Mouse (Mus musculus) brown adipose tissue, adult 24 weeks (tissue): ENCODE data around the gene Olfr312. TPM values are rescaled to one million over a fixed set of nuclear protein-coding genes. Genes with fewer than 3 reads are reported as not detected.
A peak's percentile ranks its signal among the peaks of the same experiment; 100 is the strongest.
"Not testable (repeated sequence)": the region's sequence is repeated elsewhere in the genome, so short reads cannot be mapped to it uniquely, and the experiment has no call there.

ENCODE experiments used
- H3K27ac ChIP-seq: fragments of 200-500 bp; replicated peaks from 2 replicates; pipeline ENCODE4 v1.5.1; 2012; ENCODE audit warnings: low read depth, mild to moderate bottlenecking, low read length
- H3K4me1 ChIP-seq: fragments of 200-500 bp; 2 replicates; pipeline ENCODE4 v1.6.1; 2012; ENCODE audit warnings: low read length, mixed read lengths; ENCODE audit not compliant: control insufficient read depth, insufficient read depth, insufficient read length
- H3K4me3 ChIP-seq: fragments of 200-500 bp; 2 replicates; pipeline ENCODE4 v1.5.1; 2012; ENCODE audit warnings: low read depth, mild to moderate bottlenecking, low read length, moderate library complexity; ENCODE audit not compliant: insufficient read depth
- polyA plus RNA-seq: library from polyadenylated mRNA; stranded (reverse); fragments of >200 nt; gene quantifications from 2 replicates; pipeline ENCODE4 v1.2.4, GENCODE M21; 2012; ENCODE audit not compliant: missing spikeins, insufficient read depth, insufficient read length

The Olfr312 gene
- polyA plus RNA-seq, 1 experiment = not detected

DNA sequence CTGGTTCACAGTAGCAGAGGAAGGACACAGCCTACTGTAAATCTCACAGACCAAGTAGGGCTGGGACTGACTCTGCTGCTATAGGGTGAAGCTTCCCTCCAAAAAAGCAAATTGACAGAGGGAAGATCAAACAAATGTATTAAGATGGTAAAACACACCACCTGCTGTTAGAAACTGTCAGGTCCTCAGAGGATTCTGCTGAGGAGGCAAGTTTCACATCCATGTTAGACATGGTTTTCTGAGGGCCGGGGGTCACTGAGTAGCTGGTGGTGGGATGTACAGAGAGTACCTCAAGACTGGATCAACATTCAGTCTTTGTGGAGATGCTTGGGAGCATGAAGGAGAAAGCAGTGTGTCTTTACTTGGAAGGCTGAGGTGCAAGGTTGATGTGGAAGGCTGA, 13.4 kb upstream of the Olfr312 start:
- Histone ChIP-seq H3K4me3 (no peak overlapping the region), H3K27ac (no peak overlapping the region), H3K4me1 (no peaks in the 10 kb centered on the region)

DNA sequence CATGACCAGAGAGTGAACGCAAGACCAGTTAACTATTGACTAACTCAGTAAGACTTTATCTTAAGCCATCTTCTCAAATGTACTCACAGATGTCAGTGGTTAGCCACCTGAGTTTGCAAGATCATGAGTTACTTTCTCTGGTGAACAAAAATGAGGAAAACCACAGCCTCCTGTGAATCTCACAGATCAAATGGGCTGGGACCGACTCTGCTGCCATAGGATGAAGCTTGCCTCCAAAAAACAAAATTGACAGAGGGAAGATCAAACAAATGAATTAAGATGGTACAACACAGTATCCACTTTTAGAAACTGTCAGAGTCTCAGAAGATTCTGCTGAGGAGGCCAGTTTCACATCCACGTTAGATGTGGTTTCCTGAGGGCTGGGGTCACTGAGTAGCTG, 727 bp downstream of the Olfr312 start:
- H3K4me3 ChIP-seq = no peak overlapping the region
- H3K4me1 ChIP-seq = no peaks in the 10 kb centered on the region
- no peak overlapping the region for H3K27ac ChIP-seq

- H3K4me3 ChIP-seq, H3K27ac ChIP-seq, H3K4me1 ChIP-seq: not testable (repeated sequence)
Observed at GRCm38 (mm10) chr11:58832541-58832940, 3.5 kb downstream of the Olfr312 start.

DNA sequence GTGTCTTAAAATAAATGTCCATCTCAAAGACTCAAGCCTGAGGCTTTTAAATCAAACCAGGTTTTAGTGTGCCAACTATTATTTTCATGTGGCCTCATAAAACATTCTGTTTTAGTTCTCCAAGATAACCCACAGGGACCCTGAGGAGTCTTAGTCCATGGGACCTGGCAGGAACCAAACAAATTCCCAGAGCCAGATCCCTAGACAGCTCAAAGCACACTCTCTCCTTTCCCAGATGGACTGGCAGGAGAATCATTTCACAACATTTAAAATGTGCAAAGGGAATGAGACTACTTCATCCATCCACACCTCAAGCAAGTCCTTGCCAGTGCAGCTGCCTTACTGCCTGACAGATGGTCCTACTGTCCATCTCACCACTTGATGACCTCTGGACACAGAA, 9.9 kb downstream of the Olfr312 start, which contains the start of gene Olfr311:
Gene Olfr311, plus strand, starts transcription at position 301 of the 400 bp plus-strand sequence.
- not testable (repeated sequence) for H3K4me1 ChIP-seq, H3K27ac ChIP-seq, H3K4me3 ChIP-seq

DNA sequence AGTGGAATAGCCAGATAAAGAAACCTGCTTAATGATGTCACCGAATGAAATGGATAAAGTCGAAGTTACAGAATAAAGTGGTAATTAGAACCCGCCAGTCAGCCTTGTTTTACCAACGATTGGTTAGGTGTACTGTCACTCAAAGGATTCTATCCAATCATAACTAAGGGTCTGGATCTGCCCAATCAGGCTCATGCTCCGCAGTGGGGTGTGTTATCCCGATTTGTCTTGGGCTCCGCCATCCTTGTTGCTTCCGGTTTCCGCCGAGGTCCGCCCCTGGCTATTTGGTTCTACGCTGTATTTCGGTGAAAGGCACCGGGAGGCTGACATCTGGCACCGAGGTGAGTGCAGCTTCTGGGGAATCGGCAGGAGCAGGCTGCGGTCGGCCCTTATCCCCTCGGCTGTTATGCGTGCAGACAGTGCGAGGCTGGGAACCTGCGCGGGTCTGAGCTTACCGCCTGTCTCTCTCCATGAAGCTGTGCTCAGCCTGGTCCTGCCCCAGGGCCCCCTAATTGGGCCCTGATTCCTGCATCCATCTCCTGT, 18.0 kb downstream of the Olfr312 start, which contains the start of gene Gm12258:
Gene Gm12258, plus strand, starts transcription at position 240 of the 543 bp plus-strand sequence.
- H3K4me3 ChIP-seq = peak within 1 kb of the TSS; percentile 87
- peaks cover 3% of the 10 kb centered on the region; the same call in 1 of the 2 replicates for H3K4me1 ChIP-seq
- H3K27ac ChIP-seq = peak within 1 kb of the TSS; percentile 58; the same call in 1 of the 2 replicates

DNA sequence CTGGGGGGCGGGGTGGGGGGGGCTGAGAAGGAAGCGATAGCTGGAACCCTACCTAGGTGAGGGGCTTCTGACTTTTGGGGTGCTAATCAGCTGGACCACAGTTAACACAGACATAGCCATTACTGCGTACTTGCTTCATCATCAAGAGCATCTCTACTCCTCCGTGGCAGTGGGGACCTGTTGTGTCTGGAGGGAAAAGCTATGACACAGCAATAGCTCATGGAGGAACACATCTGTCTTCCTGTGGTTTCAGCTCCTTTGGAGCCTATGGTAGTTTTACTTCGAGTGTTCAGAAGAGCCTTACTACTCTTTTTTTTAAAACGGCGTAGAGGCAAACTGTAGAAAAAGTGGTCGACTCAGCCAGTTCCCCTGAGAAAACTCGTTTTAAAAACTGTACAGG, 18.6 kb downstream of the Olfr312 start:
- H3K4me1 ChIP-seq = peaks cover 3% of the 10 kb centered on the region; the same call in 1 of the 2 replicates
- H3K27ac ChIP-seq = no peak overlapping the region
- peak overlapping the region; percentile 28 for H3K4me3 ChIP-seq

GRCm38 (mm10) chr11:58849731-58850130, 20.7 kb downstream of the Olfr312 start:
- Histone ChIP-seq H3K4me1 (peaks cover 3% of the 10 kb centered on the region; the same call in 1 of the 2 replicates), H3K27ac (no peak overlapping the region), H3K4me3 (no peak overlapping the region)

DNA sequence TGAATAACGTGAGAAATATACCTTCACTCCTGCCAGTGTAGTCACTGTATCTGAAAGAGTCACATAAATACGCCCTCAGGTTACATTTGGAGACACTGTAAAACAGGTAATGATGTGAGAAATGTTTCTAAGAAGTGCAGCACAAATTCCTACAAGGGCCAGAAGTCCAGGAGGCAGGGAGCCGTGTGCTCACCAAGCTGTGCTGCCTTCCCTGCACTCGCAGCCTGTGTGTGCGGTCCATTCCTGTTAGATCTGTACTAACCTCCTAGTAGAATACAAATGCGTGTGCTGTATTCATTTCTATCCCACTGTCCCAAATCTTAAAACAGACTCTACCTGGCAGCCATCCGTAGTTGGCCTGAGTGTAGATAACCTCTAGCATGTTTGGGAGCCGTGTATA, 31.7 kb downstream of the Olfr312 start:
- no peaks in the 10 kb centered on the region for H3K4me1 ChIP-seq
- H3K27ac ChIP-seq = no peak overlapping the region
- H3K4me3 ChIP-seq = no peak overlapping the region

DNA sequence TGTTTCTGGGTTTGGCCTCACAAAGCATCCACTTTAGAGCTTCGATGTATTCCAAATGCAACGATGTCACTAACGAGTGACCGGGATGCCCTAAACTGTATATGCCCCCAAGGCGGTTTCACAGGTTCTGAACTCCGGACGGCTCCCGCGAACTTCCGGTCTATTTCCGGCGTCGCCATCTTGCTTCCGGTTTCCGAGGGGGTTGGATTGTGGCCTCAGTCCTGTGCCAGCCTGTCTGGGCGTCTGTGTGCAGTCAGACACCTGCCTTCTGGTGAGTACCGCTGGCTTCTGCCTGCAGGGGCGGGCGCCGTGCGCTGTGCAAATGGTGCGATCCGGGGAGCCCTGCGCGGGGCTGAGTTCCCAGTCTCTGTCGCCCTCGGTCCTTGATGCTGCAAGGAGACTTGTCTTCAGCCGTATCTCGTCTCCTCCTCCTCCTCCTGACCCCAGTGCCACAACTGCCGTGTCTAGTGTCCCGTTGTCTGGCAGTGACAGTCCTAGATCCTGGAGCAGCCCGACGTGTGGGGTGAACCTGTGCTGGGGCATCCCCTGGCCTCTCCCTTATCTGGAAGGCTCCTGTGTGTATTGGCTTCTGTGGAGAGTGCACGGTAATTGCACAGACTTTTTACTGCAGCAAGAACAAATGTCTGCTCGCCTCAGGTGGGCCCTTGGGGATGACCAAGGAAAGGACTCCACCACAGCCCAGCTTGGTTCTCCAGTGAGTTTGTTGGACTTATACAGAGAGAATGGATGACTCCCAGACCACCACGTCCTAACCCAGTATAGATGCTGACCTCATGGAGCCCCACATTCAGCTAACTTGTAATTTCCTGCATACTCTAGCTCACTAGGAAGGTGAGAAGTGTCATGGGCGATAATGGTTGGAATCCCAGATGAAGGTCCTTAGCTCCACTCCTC, 38.3 kb downstream of the Olfr312 start, which contains the start of gene 2810021J22Rik:
Gene 2810021J22Rik, plus strand, starts transcription at position 178 of the 915 bp plus-strand sequence.
- Histone ChIP-seq H3K4me3 (peak within 1 kb of the TSS; percentile 75), H3K4me1 (no peaks in the 10 kb centered on the region), H3K27ac (peak within 1 kb of the TSS; percentile 50)

- peak overlapping the region; percentile 75 for H3K4me3 ChIP-seq
- no peak overlapping the region for H3K27ac ChIP-seq
- no peaks in the 10 kb centered on the region for H3K4me1 ChIP-seq
Observed at GRCm38 (mm10) chr11:58867954-58868330, 38.9 kb downstream of the Olfr312 start.

GRCm38 (mm10) chr11:58870961-58871360, 41.9 kb downstream of the Olfr312 start:
- Histone ChIP-seq H3K4me3 (no peak overlapping the region), H3K4me1 (no peaks in the 10 kb centered on the region), H3K27ac (peak overlapping the region; percentile 95)

DNA sequence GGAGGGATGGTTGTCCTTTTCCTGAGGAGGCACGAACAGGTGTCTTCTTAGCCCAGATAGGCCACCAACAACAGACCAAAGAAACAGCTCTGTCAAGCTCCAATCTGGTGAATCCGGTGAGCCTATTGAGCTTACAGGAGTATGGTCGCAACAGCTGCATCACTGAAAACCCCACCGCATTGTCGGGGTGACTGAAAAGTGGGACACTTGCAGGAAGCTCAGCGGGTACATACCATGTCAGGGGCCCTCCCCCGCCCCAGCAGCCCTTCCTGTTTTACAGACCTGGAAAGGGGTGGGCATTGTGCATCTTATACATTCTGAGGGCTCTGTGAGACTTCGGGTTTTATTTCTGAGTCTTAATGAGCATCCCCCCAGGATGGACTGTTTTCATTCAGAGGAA, 54.7 kb downstream of the Olfr312 start:
- H3K4me1 ChIP-seq = no peaks in the 10 kb centered on the region
- no peak overlapping the region for H3K27ac ChIP-seq
- H3K4me3 ChIP-seq = no peak overlapping the region

Other genes starting within 250 kb of the Olfr312 start
- not detected in 2 replicates for gene Olfr324, start 234.1 kb upstream of the Olfr312 start, polyA plus RNA-seq
- not detected in 2 replicates for gene 2210407C18Rik, start 213.2 kb upstream of the Olfr312 start, polyA plus RNA-seq
- gene Olfr323, start 198.7 kb upstream of the Olfr312 start, polyA plus RNA-seq = not detected in 2 replicates
- gene Trim58, start 188.8 kb upstream of the Olfr312 start, polyA plus RNA-seq = not detected in 2 replicates
- not detected in 2 replicates for gene Olfr322, start 170.5 kb upstream of the Olfr312 start, polyA plus RNA-seq
- gene Olfr320, start 148.1 kb upstream of the Olfr312 start, polyA plus RNA-seq = not detected in 2 replicates
- not detected in 2 replicates for gene Olfr319, start 130.1 kb upstream of the Olfr312 start, polyA plus RNA-seq
- not detected in 2 replicates for gene Olfr318, start 105.2 kb upstream of the Olfr312 start, polyA plus RNA-seq
- gene Olfr317, start 90.0 kb upstream of the Olfr312 start, polyA plus RNA-seq = not detected in 2 replicates
- not detected in 2 replicates for gene Olfr316, start 76.5 kb upstream of the Olfr312 start, polyA plus RNA-seq
- not detected in 2 replicates for gene Olfr315, start 56.0 kb upstream of the Olfr312 start, polyA plus RNA-seq
- not detected in 2 replicates for gene Olfr314, start 46.3 kb upstream of the Olfr312 start, polyA plus RNA-seq
- not detected in 2 replicates for gene Fam183b, start 27.3 kb upstream of the Olfr312 start, polyA plus RNA-seq
- gene Olfr313, start 14.2 kb upstream of the Olfr312 start, polyA plus RNA-seq = not detected in 2 replicates
- gene Olfr311, start 10.0 kb downstream of the Olfr312 start, polyA plus RNA-seq = not detected in 2 replicates
- 0.44 and 0.96 TPM in 2 replicates for gene Gm12258, start 17.9 kb downstream of the Olfr312 start, polyA plus RNA-seq
- 2.5 and 4.8 TPM in 2 replicates for gene 2810021J22Rik, start 38.0 kb downstream of the Olfr312 start, polyA plus RNA-seq
- 1.8 and 2.0 TPM in 2 replicates for gene Zfp39, start 75.0 kb downstream of the Olfr312 start, polyA plus RNA-seq
- gene Btnl10, start 88.7 kb downstream of the Olfr312 start, polyA plus RNA-seq = not detected in 2 replicates
- gene Rnf187, start 109.7 kb downstream of the Olfr312 start, polyA plus RNA-seq = 76.4 and 79.9 TPM in 2 replicates
- gene Hist3h2ba, start 119.7 kb downstream of the Olfr312 start, polyA plus RNA-seq = not detected in 2 replicates
- gene Hist3h2a, start 125.4 kb downstream of the Olfr312 start, polyA plus RNA-seq = 8.2 and 12.4 TPM in 2 replicates
- not detected in 2 replicates for gene Trim17, start 125.4 kb downstream of the Olfr312 start, polyA plus RNA-seq
- gene Trim11, start 148.9 kb downstream of the Olfr312 start, polyA plus RNA-seq = 3.8 and 4.8 TPM in 2 replicates